8 mouse cellular contexts compared by ENCODE assay signal in the genomic region with DNA sequence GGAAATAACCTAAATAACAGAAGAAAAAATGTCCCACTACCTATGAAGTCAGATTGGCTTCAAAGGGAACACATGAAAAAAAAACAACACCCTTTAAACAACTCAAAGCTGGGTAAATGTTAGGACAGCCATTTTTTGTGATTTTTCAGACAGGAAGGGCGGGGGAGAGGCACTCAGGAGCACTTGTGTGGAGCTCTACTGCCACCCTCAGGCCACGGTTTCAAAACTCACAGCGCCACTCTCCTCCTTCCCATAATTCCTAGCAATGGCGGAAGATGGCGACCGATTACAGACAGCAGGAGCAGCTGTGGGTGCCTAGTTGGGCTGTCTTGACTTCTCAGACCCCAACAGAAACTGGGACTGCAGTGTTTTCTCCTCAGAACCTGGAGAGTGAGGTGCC.
A peak's percentile ranks its signal among the peaks of the same experiment; 100 is the strongest.
DNase-seq lines count a peak whose midpoint lies in the region; ATAC-seq and TF ChIP-seq lines count a peak whose summit lies in the region.

No protein-coding gene starts in this region.

- no peaks in the 10 kb centered on the region for H3K4me1 ChIP-seq in liver, embryonic 14.5 days (replicated peaks; ENCODE audit: control insufficient read depth in 2 of 2, insufficient read depth in 2 of 2, low read length in 1 of 2)
- no peaks in the 10 kb centered on the region for H3K4me1 ChIP-seq in stomach, embryonic 15.5 days

- peak overlapping the region; percentile 39; the same call in 1 of the 2 replicates for H3K4me2 ChIP-seq in liver, embryonic 14.5 days (ENCODE audit: low read depth)
- H3K4me2 ChIP-seq in stomach, embryonic 15.5 days: peak overlapping the region; percentile 29

- ATAC-seq in CD4-positive, CD25-positive, alpha-beta regulatory T cell, adult 4 months: peak; percentile 62
- no peak for ATAC-seq in liver, embryonic 14.5 days (ENCODE audit: insufficient read depth)
- ATAC-seq in stomach, embryonic 15.5 days (ENCODE audit: insufficient read depth, low FRiP score, low read depth): no peak

- H3K36me3 ChIP-seq in liver, embryonic 14.5 days (replicated peaks; ENCODE audit: control insufficient read depth, insufficient read depth, low read depth): no peaks in the 10 kb centered on the region
- H3K36me3 ChIP-seq in stomach, embryonic 15.5 days: no peaks in the 10 kb centered on the region

- WGBS in liver, embryonic 14.5 days (ENCODE audit: insufficient replicate concordance): 53% methylated on average over 6 of the region's 6 CpGs
- 66% methylated on average over 6 of the region's 6 CpGs for WGBS in stomach, embryonic 15.5 days

- no peaks in the 10 kb centered on the region for H3K9me3 ChIP-seq in liver, embryonic 14.5 days (ENCODE audit: control insufficient read depth, low read length)
- H3K9me3 ChIP-seq in stomach, embryonic 15.5 days: no peaks in the 10 kb centered on the region

- peak overlapping the region; percentile 18 to 43; a peak in 3 of 4 replicates for H3K4me3 ChIP-seq in liver, embryonic 14.5 days (ENCODE audit: insufficient read depth in 1 of 2, low read depth in 2 of 2, low read length in 2 of 2)
- peak overlapping the region; percentile 32 for H3K4me3 ChIP-seq in stomach, embryonic 15.5 days (replicated peaks)

- H3K27me3 ChIP-seq in liver, embryonic 14.5 days (ENCODE audit: control insufficient read depth, insufficient read depth, low read length): no peaks in the 10 kb centered on the region
- no peaks in the 10 kb centered on the region for H3K27me3 ChIP-seq in stomach, embryonic 15.5 days (replicated peaks)

- H3K27ac ChIP-seq in liver, embryonic 14.5 days: no peak overlapping the region
- no peak overlapping the region for H3K27ac ChIP-seq in stomach, embryonic 15.5 days

- TF ChIP-seq CTCF in liver, embryonic 14.5 days (IDR thresholded peaks at IDR 0.05; ENCODE audit: low read depth): peak; percentile 71

- TF ChIP-seq EP300 in liver, embryonic 14.5 days (IDR thresholded peaks at IDR 0.05; ENCODE audit: low read depth): no peak

- DNase-seq in kidney, adult 11 months: peak; percentile 76
- no peak for DNase-seq in kidney, postnatal 10 days
- peak; percentile 40 for DNase-seq in embryo, embryonic 11 days
- peak; percentile 81 for DNase-seq in heart, postnatal 4 days
- no peak for DNase-seq in liver, embryonic 14.5 days (ENCODE audit: low read depth in 3 of 3, low spot score in 3 of 3)
- no peak for DNase-seq in layer of hippocampus, adult 9-11 months

- H3K9ac ChIP-seq in liver, embryonic 14.5 days (replicated peaks): no peak overlapping the region
- no peak overlapping the region for H3K9ac ChIP-seq in stomach, embryonic 15.5 days

Comparison
In these comparisons a context has a peak if more than half of its experiments do, and no peak if none do; other contexts are left out.
1. DNase-seq: peak in kidney, adult 11 months (single experiment), embryo, embryonic 11 days (single experiment) and heart, postnatal 4 days (single experiment); none in kidney, postnatal 10 days (single experiment), liver, embryonic 14.5 days (0 of 3) and layer of hippocampus, adult 9-11 months (single experiment).